Mouse (Mus musculus) kidney, postnatal 0 days (tissue): Measurements from ENCODE around the gene Gucd1. TPM values are rescaled to one million over a fixed set of nuclear protein-coding genes. Genes with fewer than 3 reads are reported as not detected.

ENCODE experiments used
- ATAC-seq: fragments of 200-750 bp; cut with Nextera tagmentation; replicated peaks from 2 replicates; pipeline ENCODE4 v1.8.0; 2017; ENCODE audit warnings: low read depth, moderate number of reproducible peaks, moderate TSS enrichment, moderate library complexity; ENCODE audit not compliant: low FRiP score
- DNase-seq: peaks from one replicate; pipeline ENCODE4 v3.0.0-alpha.2; 2016; ENCODE audit warnings: low spot score
- H3K27ac ChIP-seq: fragments of 300-500 bp; sonication (generic); 2 replicates; pipeline ENCODE4 v1.5.1; 2014; ENCODE audit warnings: mild to moderate bottlenecking
- H3K27me3 ChIP-seq: fragments of 300-500 bp; sonication (generic); 2 replicates; pipeline ENCODE4 v1.6.1; 2014; ENCODE audit warnings: low read length, mixed read lengths; ENCODE audit not compliant: insufficient read depth
- H3K36me3 ChIP-seq: fragments of 300-500 bp; sonication (generic); 2 replicates; pipeline ENCODE4 v1.6.1; 2014; ENCODE audit warnings: low read length, mixed read lengths; ENCODE audit not compliant: insufficient read depth
- H3K4me1 ChIP-seq: fragments of 300-500 bp; sonication (generic); replicated peaks from 2 replicates; pipeline ENCODE4 v1.6.1; 2014; ENCODE audit warnings: antibody characterized with exemption, low read length, mixed read lengths; ENCODE audit not compliant: insufficient read depth
- H3K4me2 ChIP-seq: fragments of 300-500 bp; sonication (generic); 2 replicates; pipeline ENCODE4 v1.6.1; 2014; ENCODE audit warnings: mild to moderate bottlenecking, low read length, moderate library complexity, mixed read lengths
- H3K4me3 ChIP-seq: fragments of 300-500 bp; sonication (generic); replicated peaks from 2 replicates; pipeline ENCODE4 v1.5.1; 2014; ENCODE audit warnings: low read depth, low read length
- H3K9ac ChIP-seq: fragments of 300-500 bp; sonication (generic); 2 replicates; pipeline ENCODE4 v1.6.1; 2014; ENCODE audit warnings: low read depth, low read length
- H3K9me3 ChIP-seq: fragments of 300-500 bp; sonication (generic); replicated peaks from 2 replicates; pipeline ENCODE4 v1.6.1; 2016; ENCODE audit warnings: low read length, inconsistent platforms, mixed read lengths
- CTCF ChIP-seq: IDR thresholded peaks from 2 replicates; pipeline ENCODE4 v1.5.1; 2016; ENCODE audit warnings: antibody characterized with exemption, low read depth, mild to moderate bottlenecking, moderate library complexity
- WGBS: fragments of 180-500 bp; shearing (Covaris S2); extraction: QIAGEN DNeasy Blood & Tissue Kit; methylation state at CpG from one replicate; pipeline ENCODE4 v1.1.7; 2014; 5-methylcytosine and 5-hydroxymethylcytosine counted together
- polyA plus RNA-seq: library from polyadenylated mRNA; unstranded; fragments of >200 nt; fragmentation: Nextera tagmentation; extraction: Ambion mirVana; gene quantifications from 2 replicates; pipeline ENCODE4 v1.2.1, GENCODE M21; 2015

The Gucd1 gene
- polyA plus RNA-seq, 1 experiment from 2014 or later = 51.9 TPM

GRCm38 (mm10) chr10:75323986-75324385 lies 193.8 kb downstream of the Gucd1 start:
- ATAC-seq = no peak
- Histone ChIP-seq H3K27me3 (no peaks in the 10 kb centered on the region), H3K4me1 (0 out of 2 replicates have a peak, but pooled peaks cover 8% of the 10 kb centered on the region), H3K9ac (no peak overlapping the region), H3K36me3 (0 out of 2 replicates have a peak, but pooled peaks cover 2% of the 10 kb centered on the region), H3K9me3 (no peaks in the 10 kb centered on the region), H3K4me3 (no peak overlapping the region), H3K27ac (no peak overlapping the region), H3K4me2 (no peak overlapping the region)
- DNase-seq = no peak
- WGBS = 85% methylated on average over 8 of the region's 8 CpGs
- no peak for TF ChIP-seq CTCF

DNA sequence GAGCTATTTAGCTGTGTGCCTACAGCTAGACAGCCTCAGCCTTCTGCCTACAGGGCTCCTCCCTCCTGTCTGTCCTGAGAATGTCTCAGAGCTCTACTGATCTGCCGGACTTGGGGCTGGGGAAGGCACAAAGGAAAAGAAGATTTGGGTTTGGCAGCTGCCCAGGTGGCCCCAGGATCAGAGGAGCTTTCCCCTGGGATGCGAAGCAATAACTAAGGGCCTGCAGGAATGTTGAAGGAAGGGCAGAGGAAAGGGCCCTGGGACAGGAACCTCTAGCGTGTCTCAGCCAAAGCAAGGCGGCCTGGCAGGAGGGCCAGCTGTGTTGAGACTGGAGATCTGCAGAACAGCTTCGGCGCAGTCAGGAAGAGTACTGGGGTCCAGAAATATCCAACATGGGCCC lies 194.8 kb downstream of the Gucd1 start:
- no peaks in the 10 kb centered on the region for H3K27me3 ChIP-seq
- 0 out of 2 replicates have a peak, but pooled peaks cover 8% of the 10 kb centered on the region for H3K4me1 ChIP-seq
- ATAC-seq = no peak
- H3K9ac ChIP-seq = no peak overlapping the region
- no peak for DNase-seq
- 56% methylated on average over 6 of the region's 6 CpGs for WGBS
- H3K36me3 ChIP-seq = 0 out of 2 replicates have a peak, but pooled peaks cover 2% of the 10 kb centered on the region
- H3K4me3 ChIP-seq = no peak overlapping the region
- no peak for TF ChIP-seq CTCF
- no peak overlapping the region for H3K27ac ChIP-seq
- no peaks in the 10 kb centered on the region for H3K9me3 ChIP-seq
- H3K4me2 ChIP-seq = no peak overlapping the region

DNA sequence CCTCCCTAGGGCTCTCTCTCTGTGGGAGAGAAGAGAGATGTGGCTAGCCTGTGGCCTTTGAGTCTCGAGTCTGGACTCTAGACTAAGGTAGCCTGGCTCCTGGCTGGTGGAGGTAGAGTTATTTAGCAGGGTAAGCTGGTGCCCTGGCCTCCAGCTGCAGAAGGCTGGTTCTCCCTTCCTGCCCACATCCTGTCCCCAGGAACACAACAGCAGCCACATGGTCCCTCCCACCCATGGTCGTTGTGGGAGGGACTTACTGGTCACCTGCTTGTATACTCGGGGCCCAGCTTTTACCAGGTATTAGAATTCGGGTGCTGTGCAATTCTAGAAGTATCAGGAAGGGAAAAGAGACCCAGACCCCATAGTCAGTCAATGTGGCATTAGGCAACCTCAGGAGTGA lies 197.5 kb downstream of the Gucd1 start:
- ATAC-seq (no peak), DNase-seq (no peak)
- H3K27ac ChIP-seq = no peak overlapping the region
- H3K4me1 ChIP-seq = no peaks in the 10 kb centered on the region; the same call in 1 of the 2 replicates
- TF ChIP-seq CTCF = no peak
- H3K4me3 ChIP-seq = no peak overlapping the region
- H3K36me3 ChIP-seq = 0 out of 2 replicates have a peak, but pooled peaks cover 1% of the 10 kb centered on the region
- H3K4me2 ChIP-seq = no peak overlapping the region
- H3K9ac ChIP-seq = no peak overlapping the region
- H3K9me3 ChIP-seq = no peaks in the 10 kb centered on the region
- H3K27me3 ChIP-seq = no peaks in the 10 kb centered on the region
- 66% methylated on average over 4 of the region's 4 CpGs for WGBS

DNA sequence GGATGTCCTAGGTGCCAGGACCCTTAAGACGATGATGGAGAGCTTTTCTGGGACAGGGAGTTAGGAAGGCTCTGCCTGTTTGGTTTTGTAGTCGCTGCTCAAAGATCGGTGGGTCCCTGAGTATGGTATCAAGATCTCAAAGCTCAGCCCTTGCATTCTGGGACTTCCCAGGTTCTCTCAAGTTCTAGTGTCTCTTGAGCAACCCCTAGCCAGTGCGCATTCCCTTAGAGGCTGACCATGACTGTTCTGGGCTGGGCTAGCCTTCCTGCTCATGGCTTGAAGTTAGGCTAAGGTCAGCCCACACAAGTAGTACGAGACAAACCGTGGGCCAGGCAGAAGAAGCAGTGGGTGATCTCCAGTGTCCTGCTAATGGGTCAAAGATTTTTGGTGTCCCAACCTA lies 199.6 kb downstream of the Gucd1 start:
- peak overlapping the region; percentile 56; the same call in 1 of the 2 replicates for H3K4me3 ChIP-seq
- no peaks in the 10 kb centered on the region for H3K27me3 ChIP-seq
- H3K4me1 ChIP-seq = peaks cover 6% of the 10 kb centered on the region; the same call in 1 of the 2 replicates
- 0 out of 2 replicates have a peak overlapping the region, but pooled peaks have one; percentile 70 for H3K9ac ChIP-seq
- H3K9me3 ChIP-seq = no peaks in the 10 kb centered on the region
- peak overlapping the region; percentile 71 for H3K4me2 ChIP-seq
- DNase-seq (no peak), ATAC-seq (no peak)
- H3K36me3 ChIP-seq = no peaks in the 10 kb centered on the region
- H3K27ac ChIP-seq = no peak overlapping the region
- no peak for TF ChIP-seq CTCF
- WGBS = 74% methylated on average over 6 of the region's 6 CpGs

DNA sequence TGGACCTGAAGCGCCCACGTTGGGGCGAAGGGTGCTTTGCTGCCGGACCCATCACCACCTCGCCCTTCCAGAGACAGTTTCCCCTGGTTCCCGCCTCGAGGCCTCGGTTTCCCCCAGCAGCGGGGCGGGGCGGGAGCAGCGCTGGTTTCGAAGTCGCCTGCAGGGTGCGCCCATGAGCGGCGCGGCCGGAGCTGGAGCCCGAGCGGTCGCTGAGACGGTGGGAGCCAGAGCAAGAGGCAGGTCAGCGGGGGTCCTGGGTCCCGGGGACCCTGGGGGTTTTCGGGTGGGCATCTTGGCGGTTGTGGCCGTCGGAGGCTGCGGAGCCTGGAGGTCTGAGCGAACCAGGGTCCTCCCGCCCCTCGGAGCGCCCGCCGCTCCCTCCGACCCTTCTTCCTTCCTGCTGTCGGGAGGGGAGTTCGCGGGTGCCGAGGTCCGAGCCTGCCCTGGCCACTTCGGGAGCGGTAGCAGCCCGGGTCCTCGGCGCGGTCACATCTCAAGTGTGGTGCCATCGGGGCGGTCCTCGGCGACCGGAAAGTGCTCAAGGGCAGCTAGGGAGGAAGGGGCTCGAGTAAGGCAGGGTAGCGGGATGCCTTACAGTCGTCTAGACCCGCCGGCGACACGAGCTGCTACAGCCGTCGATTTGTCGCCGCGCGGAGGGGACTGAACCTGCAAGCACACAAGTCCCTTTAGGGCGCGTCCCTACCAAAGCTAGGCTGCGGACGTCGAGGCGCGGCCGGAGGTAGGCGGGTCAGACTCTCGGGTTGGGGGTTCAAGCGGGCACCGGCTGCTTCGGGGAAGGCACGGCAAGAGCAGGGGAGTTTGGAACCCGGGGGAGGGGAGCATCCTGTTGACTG lies 200.6 kb downstream of the Gucd1 start:
- peak overlapping the region; percentile 66; the same call in 1 of the 2 replicates for H3K27ac ChIP-seq
- H3K36me3 ChIP-seq = no peaks in the 10 kb centered on the region
- peak overlapping the region; percentile 71 for H3K4me2 ChIP-seq
- under 1% methylated on average over 80 of the region's 81 CpGs for WGBS
- no peaks in the 10 kb centered on the region for H3K27me3 ChIP-seq
- DNase-seq (peak; percentile 68), ATAC-seq (peak; percentile 62)
- peak; percentile 75 for TF ChIP-seq CTCF
- peak overlapping the region; percentile 70 for H3K9ac ChIP-seq
- H3K9me3 ChIP-seq = no peaks in the 10 kb centered on the region
- H3K4me1 ChIP-seq = peaks cover 6% of the 10 kb centered on the region; the same call in 1 of the 2 replicates
- H3K4me3 ChIP-seq = peak overlapping the region; percentile 56

DNA sequence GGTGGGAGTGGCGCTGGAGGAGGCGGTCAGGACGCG lies 201.1 kb downstream of the Gucd1 start, which contains the start of gene Adora2a:
Gene Adora2a, plus strand, starts transcription at position 6 of the 36 bp plus-strand sequence.
- no peak for DNase-seq

More for the DNA sequence above, 201.1 kb downstream of the Gucd1 start, which contains the start of gene Adora2a:
- ATAC-seq = no peak
- Histone ChIP-seq H3K4me2 (peak within 1 kb of the TSS; percentile 71), H3K4me3 (peak within 1 kb of the TSS; percentile 56), H3K36me3 (no peaks in the 10 kb centered on the region), H3K9me3 (no peaks in the 10 kb centered on the region), H3K4me1 (peaks cover 6% of the 10 kb centered on the region; the same call in 1 of the 2 replicates), H3K27ac (peak within 1 kb of the TSS; percentile 66; the same call in 1 of the 2 replicates), H3K27me3 (no peaks in the 10 kb centered on the region), H3K9ac (peak within 1 kb of the TSS; percentile 70)
- 0% methylated on average over 4 of the region's 4 CpGs for WGBS
- no peak for TF ChIP-seq CTCF
